Mouse (Mus musculus): Measurements from ENCODE around the gene Odf3b. TPM values are rescaled to one million over a fixed set of nuclear protein-coding genes. Genes with fewer than 3 reads are reported as not detected.

Odf3b gene
- polyA plus RNA-seq, 1 experiment from 2014 or later, result 0.56 TPM

GRCm38 (mm10) chr15:89336422-89336821 is 42.7 kb downstream of the Odf3b start:
- Histone ChIP-seq H3K27ac (no peak overlapping the region), H3K4me2 (no peak overlapping the region), H3K9ac (no peak overlapping the region), H3K4me3 (replicated peaks) (no peak overlapping the region), H3K4me1 (replicated peaks) (0 out of 2 replicates have a peak, but pooled peaks cover 4% of the 10 kb centered on the region), H3K36me3 (no peaks in the 10 kb centered on the region), H3K27me3 (0 out of 2 replicates have a peak, but pooled peaks cover 5% of the 10 kb centered on the region), H3K9me3 (replicated peaks) (no peaks in the 10 kb centered on the region)
- WGBS (ENCODE audit: insufficient replicate concordance), result 72% methylated on average over 14 of the region's 14 CpGs
- ATAC-seq (ENCODE audit: low read depth) (no peak), DNase-seq (no peak)

- Histone ChIP-seq H3K27me3 (0 out of 2 replicates have a peak, but pooled peaks cover 5% of the 10 kb centered on the region), H3K4me1 (replicated peaks) (0 out of 2 replicates have a peak, but pooled peaks cover 4% of the 10 kb centered on the region), H3K9me3 (replicated peaks) (no peaks in the 10 kb centered on the region), H3K4me2 (0 out of 2 replicates have a peak overlapping the region, but pooled peaks have one; percentile 10), H3K4me3 (replicated peaks) (no peak overlapping the region), H3K9ac (no peak overlapping the region), H3K36me3 (no peaks in the 10 kb centered on the region), H3K27ac (no peak overlapping the region)
- ATAC-seq (ENCODE audit: low read depth) (peak; percentile 36), DNase-seq (no peak)
- WGBS (ENCODE audit: insufficient replicate concordance), result 73% methylated on average over 17 of the region's 17 CpGs
These were observed 44.1 kb downstream of the Odf3b start for GRCm38 (mm10) chr15:89334774-89335537.

GRCm38 (mm10) chr15:89334271-89334670 is 44.8 kb downstream of the Odf3b start, which contains the start of gene Miox:
Gene Miox, plus strand, starts transcription at chr15:89334398.
- Histone ChIP-seq H3K27me3 (0 out of 2 replicates have a peak, but pooled peaks cover 5% of the 10 kb centered on the region), H3K9ac (no peak within 1 kb of the TSS), H3K4me2 (no peak within 1 kb of the TSS), H3K27ac (no peak within 1 kb of the TSS), H3K36me3 (no peaks in the 10 kb centered on the region), H3K4me3 (replicated peaks) (no peak within 1 kb of the TSS), H3K9me3 (replicated peaks) (no peaks in the 10 kb centered on the region), H3K4me1 (replicated peaks) (0 out of 2 replicates have a peak, but pooled peaks cover 4% of the 10 kb centered on the region)
- WGBS (ENCODE audit: insufficient replicate concordance), result 76% methylated on average over 7 of the region's 7 CpGs
- no peak for ATAC-seq (ENCODE audit: low read depth)
- DNase-seq, result no peak

Other genes with a start within 250 kb of the Odf3b start
- 1.5 and 1.7 TPM in 2 replicates for gene Mapk12, start 238.6 kb downstream of the Odf3b start, polyA plus RNA-seq (2015; fragmentation: Nextera tagmentation; extraction: Ambion mirVana)
- 0.76 and 0.78 TPM in 2 replicates for gene Mapk11, start 229.7 kb downstream of the Odf3b start, polyA plus RNA-seq (2015; fragmentation: Nextera tagmentation; extraction: Ambion mirVana)
- gene Plxnb2, start 198.5 kb downstream of the Odf3b start, polyA plus RNA-seq (2015; fragmentation: Nextera tagmentation; extraction: Ambion mirVana), result 20.2 and 21.2 TPM in 2 replicates
- 3.0 and 3.2 TPM in 2 replicates for gene Dennd6b, start 182.8 kb downstream of the Odf3b start, polyA plus RNA-seq (2015; fragmentation: Nextera tagmentation; extraction: Ambion mirVana)
- gene Ppp6r2, start 167.7 kb downstream of the Odf3b start, polyA plus RNA-seq (2015; fragmentation: Nextera tagmentation; extraction: Ambion mirVana), result 16.2 and 17.1 TPM in 2 replicates
- 18.8 and 21.7 TPM in 2 replicates for gene Sbf1, start 64.0 kb downstream of the Odf3b start, polyA plus RNA-seq (2015; fragmentation: Nextera tagmentation; extraction: Ambion mirVana)
- 1.4 and 2.4 TPM in 2 replicates for gene Adm2, start 56.6 kb downstream of the Odf3b start, polyA plus RNA-seq (2015; fragmentation: Nextera tagmentation; extraction: Ambion mirVana)
- gene Miox, start 44.9 kb downstream of the Odf3b start, polyA plus RNA-seq (2015; fragmentation: Nextera tagmentation; extraction: Ambion mirVana), result 5.6 and 6.8 TPM in 2 replicates
- 26.1 and 30.2 TPM in 2 replicates for gene Lmf2, start 23.6 kb downstream of the Odf3b start, polyA plus RNA-seq (2015; fragmentation: Nextera tagmentation; extraction: Ambion mirVana)
- 114 and 131 TPM in 2 replicates for gene Ncaph2, start 23.6 kb downstream of the Odf3b start, polyA plus RNA-seq (2015; fragmentation: Nextera tagmentation; extraction: Ambion mirVana)
- 4.1 and 4.5 TPM in 2 replicates for gene Sco2, start 5.4 kb downstream of the Odf3b start, polyA plus RNA-seq (2015; fragmentation: Nextera tagmentation; extraction: Ambion mirVana)
- gene Tymp, start 2.2 kb downstream of the Odf3b start, polyA plus RNA-seq (2015; fragmentation: Nextera tagmentation; extraction: Ambion mirVana), result 0.58 and 0.62 TPM in 2 replicates
- not detected in 2 replicates for gene Klhdc7b, start 5.6 kb upstream of the Odf3b start, polyA plus RNA-seq (2015; fragmentation: Nextera tagmentation; extraction: Ambion mirVana)
- not detected in 2 replicates for gene Syce3, start 31.2 kb upstream of the Odf3b start, polyA plus RNA-seq (2015; fragmentation: Nextera tagmentation; extraction: Ambion mirVana)
- 1.9 and 2.5 TPM in 2 replicates for gene Cpt1b, start 46.6 kb upstream of the Odf3b start, polyA plus RNA-seq (2015; fragmentation: Nextera tagmentation; extraction: Ambion mirVana)
- 1.1 and 1.5 TPM in 2 replicates for gene C730034F03Rik, start 50.3 kb upstream of the Odf3b start, polyA plus RNA-seq (2015; fragmentation: Nextera tagmentation; extraction: Ambion mirVana)
- gene Gm44502, start 50.4 kb upstream of the Odf3b start, polyA plus RNA-seq (2015; fragmentation: Nextera tagmentation; extraction: Ambion mirVana), result 0.13 TPM in 1 of 2 replicates, not detected in the other
- gene Chkb, start 50.6 kb upstream of the Odf3b start, polyA plus RNA-seq (2015; fragmentation: Nextera tagmentation; extraction: Ambion mirVana), result 27.3 and 29.2 TPM in 2 replicates
- 0.12 and 0.14 TPM in 2 replicates for gene Mapk8ip2, start 74.6 kb upstream of the Odf3b start, polyA plus RNA-seq (2015; fragmentation: Nextera tagmentation; extraction: Ambion mirVana)
- 4.8 and 4.9 TPM in 2 replicates for gene Arsa, start 98.1 kb upstream of the Odf3b start, polyA plus RNA-seq (2015; fragmentation: Nextera tagmentation; extraction: Ambion mirVana)
- gene Shank3, start 120.3 kb upstream of the Odf3b start, polyA plus RNA-seq (2015; fragmentation: Nextera tagmentation; extraction: Ambion mirVana), result 0.23 and 0.43 TPM in 2 replicates
- 0.06 TPM in 1 of 2 replicates, not detected in the other for gene Acr, start 189.0 kb upstream of the Odf3b start, polyA plus RNA-seq (2015; fragmentation: Nextera tagmentation; extraction: Ambion mirVana)
- 7.1 and 9.1 TPM in 2 replicates for gene Rabl2, start 212.6 kb upstream of the Odf3b start, polyA plus RNA-seq (2015; fragmentation: Nextera tagmentation; extraction: Ambion mirVana)